Mouse (Mus musculus) testis, adult 2 months (tissue): ENCODE measurements around the gene Cd320.
"Not testable (repeated sequence)": the region's sequence is repeated elsewhere in the genome, so short reads cannot be mapped to it uniquely, and the experiment has no call there.

Experiments
- CTCF ChIP-seq: fragments of 200-500 bp; IDR thresholded peaks from 2 replicates; pipeline ENCODE4 v1.5.1; 2012; ENCODE audit warnings: low read depth, mild to moderate bottlenecking, inconsistent platforms, low read length, moderate library complexity; ENCODE audit not compliant: control insufficient read depth, insufficient read depth, insufficient replicate concordance
- POLR2A ChIP-seq: fragments of 200-500 bp; IDR thresholded peaks from 2 replicates; pipeline ENCODE4 v1.6.1; 2012; ENCODE audit warnings: low read depth, mild to moderate bottlenecking, inconsistent platforms, low read length, moderate library complexity; ENCODE audit not compliant: control insufficient read depth

- TF ChIP-seq POLR2A, CTCF: not testable (repeated sequence)
Observed at GRCm38 (mm10) chr17:33873537-33873936, 30.6 kb downstream of the Cd320 start, which contains the start of gene Gm7029.
